Mouse (Mus musculus): ENCODE results near the gene Gm30302. TPM values are rescaled to one million over a fixed set of nuclear protein-coding genes. Genes with fewer than 3 reads are reported as not detected.

Gm30302 gene
- not detected for polyA plus RNA-seq (2014; fragmentation: Illumina TruSeq; extraction: RNeasy Lipid Tissue Mini Kit (QIAGEN cat#74804); ENCODE audit: insufficient read depth, low read depth, low replicate concordance)

GRCm38 (mm10) chr13:49798901-49799300 lies at the start of gene Gm30302:
Gene Gm30302, minus strand, starts transcription at chr13:49799001.

Other genes starting within 250 kb of the Gm30302 start
- gene Omd, start 216.5 kb downstream of the Gm30302 start, polyA plus RNA-seq (2014; fragmentation: Illumina TruSeq; extraction: RNeasy Lipid Tissue Mini Kit (QIAGEN cat#74804); ENCODE audit: insufficient read depth, low read depth, low replicate concordance): 2.6 TPM
- gene Ogn, start 191.0 kb downstream of the Gm30302 start, polyA plus RNA-seq (2014; fragmentation: Illumina TruSeq; extraction: RNeasy Lipid Tissue Mini Kit (QIAGEN cat#74804); ENCODE audit: insufficient read depth, low read depth, low replicate concordance): 173 TPM
- gene Cenpp, start 146.2 kb downstream of the Gm30302 start, polyA plus RNA-seq (2014; fragmentation: Illumina TruSeq; extraction: RNeasy Lipid Tissue Mini Kit (QIAGEN cat#74804); ENCODE audit: insufficient read depth, low read depth, low replicate concordance): 0.85 TPM
- 5.1 TPM for gene Nol8, start 145.9 kb downstream of the Gm30302 start, polyA plus RNA-seq (2014; fragmentation: Illumina TruSeq; extraction: RNeasy Lipid Tissue Mini Kit (QIAGEN cat#74804); ENCODE audit: insufficient read depth, low read depth, low replicate concordance)
- 8.7 TPM for gene Iars, start 116.9 kb downstream of the Gm30302 start, polyA plus RNA-seq (2014; fragmentation: Illumina TruSeq; extraction: RNeasy Lipid Tissue Mini Kit (QIAGEN cat#74804); ENCODE audit: insufficient read depth, low read depth, low replicate concordance)